Mouse (Mus musculus): Measurements from ENCODE around the gene Pdcd4. TPM values are rescaled to one million over a fixed set of nuclear protein-coding genes. Genes with fewer than 3 reads are reported as not detected.
A peak's percentile ranks its signal among the peaks of the same experiment; 100 is the strongest.
"Not testable (repeated sequence)": the region's sequence is repeated elsewhere in the genome, so short reads cannot be mapped to it uniquely, and the experiment has no call there.

Gene Pdcd4
- total RNA-seq, 2 experiments from 2014 or later: 20.6 to 22.4 TPM

DNA sequence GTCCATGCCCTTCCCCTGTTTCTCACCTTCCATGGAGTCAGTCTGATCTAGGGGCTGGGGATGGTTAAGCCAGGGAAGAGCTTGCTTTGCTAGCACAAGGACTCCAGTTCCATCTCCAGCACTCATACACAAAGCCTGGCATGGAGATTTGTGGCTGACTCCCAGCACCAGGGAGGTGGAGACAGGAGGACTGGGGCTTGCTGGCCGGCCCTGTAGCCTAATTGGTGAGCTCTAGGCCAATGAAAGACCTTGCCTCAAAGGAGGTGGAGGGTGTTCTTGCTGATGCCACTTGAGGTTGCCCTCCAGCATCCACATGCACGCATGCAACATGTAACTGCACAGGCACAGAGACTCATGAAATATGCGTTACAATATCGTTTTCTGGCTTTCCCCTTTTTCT, 6.5 kb downstream of the Pdcd4 start:
- intact Hi-C loops (cut with DNase I; ENCODE audit: low total_unique reads): no loop called here
- no peak for DNase-seq

DNA sequence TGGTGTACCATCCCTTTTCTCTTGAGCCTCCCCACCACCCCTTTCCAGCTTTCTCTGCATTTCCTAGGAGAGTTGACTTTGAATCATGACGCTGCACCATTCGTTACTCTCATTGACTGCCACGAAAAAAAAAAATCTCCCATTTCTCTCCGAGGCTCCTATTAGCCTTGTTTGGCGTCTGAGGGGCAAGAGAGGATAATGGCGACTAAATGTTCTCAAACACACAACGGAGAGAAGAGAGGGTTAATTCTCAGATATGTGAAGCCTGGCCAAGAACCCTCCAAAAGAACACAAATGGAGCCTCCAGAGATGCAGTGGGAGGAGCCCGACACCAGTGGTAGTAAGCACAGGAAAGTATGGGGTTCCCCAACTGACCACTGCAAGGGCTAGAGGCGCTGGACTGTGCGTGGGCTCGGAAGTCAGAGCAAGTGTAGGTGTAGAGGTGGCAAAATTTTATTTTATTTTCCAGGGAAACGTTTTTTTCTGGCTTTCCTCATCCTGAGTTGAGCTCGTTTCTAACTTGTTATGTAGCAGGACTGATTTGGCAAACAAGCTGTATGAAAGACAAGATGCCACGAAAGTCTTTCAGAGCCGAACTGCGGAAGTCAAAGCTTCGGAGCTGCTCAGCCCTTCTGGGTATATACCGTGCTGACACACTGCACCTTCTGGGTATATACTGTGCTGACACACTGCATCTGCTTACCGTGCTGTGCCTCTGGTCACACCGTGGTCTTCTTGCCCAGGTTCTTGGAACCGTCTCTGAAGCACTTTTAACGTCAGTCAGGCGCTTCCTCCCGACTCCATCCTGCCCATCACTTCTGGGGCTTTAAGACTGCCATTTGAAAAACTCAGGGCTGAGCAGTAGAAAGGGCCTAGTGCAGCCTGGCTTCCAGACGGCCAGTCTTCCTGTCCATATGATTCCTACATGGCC, 7.2 kb downstream of the Pdcd4 start:
- DNase-seq: no peak
- intact Hi-C loops (cut with DNase I; ENCODE audit: low total_unique reads): no loop called here

DNA sequence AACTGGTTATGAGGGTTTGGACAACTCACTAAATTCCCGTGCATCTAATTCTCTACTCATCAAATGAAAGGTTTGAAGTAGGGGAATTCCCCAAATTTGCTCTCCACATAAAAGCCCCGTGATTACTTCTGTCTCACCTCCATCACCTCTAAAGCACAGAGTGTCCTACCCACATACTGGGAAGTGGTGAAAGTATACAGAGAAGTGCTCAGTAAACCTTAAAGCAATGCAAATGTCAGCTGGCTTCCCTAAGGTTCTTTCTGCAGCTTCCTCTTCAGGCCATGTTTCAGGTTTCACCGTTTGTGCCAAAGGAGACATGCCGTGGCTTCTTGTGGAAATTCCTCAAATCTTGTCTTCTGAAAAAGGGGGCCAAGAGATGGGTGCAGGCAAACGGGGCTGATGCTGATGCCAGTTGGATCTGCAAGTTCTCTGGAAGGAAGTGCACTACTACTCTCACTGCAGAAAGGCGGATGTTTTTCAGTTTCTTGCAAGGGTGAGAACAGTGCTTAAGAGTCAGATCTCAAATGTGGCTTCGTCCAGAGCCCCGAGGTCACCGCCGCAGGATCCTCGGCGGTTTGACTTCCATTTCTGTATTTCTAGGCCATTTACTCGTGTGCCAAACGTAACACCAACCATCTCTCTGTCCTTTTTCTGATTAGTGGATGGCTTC, 8.0 kb downstream of the Pdcd4 start:
- intact Hi-C loops (cut with DNase I; ENCODE audit: low total_unique reads): loop anchor here (10.0 kb wide), 1 partner anchor 55 kb away; no protein-coding TSS in a partner anchor
- no peak for DNase-seq

DNA sequence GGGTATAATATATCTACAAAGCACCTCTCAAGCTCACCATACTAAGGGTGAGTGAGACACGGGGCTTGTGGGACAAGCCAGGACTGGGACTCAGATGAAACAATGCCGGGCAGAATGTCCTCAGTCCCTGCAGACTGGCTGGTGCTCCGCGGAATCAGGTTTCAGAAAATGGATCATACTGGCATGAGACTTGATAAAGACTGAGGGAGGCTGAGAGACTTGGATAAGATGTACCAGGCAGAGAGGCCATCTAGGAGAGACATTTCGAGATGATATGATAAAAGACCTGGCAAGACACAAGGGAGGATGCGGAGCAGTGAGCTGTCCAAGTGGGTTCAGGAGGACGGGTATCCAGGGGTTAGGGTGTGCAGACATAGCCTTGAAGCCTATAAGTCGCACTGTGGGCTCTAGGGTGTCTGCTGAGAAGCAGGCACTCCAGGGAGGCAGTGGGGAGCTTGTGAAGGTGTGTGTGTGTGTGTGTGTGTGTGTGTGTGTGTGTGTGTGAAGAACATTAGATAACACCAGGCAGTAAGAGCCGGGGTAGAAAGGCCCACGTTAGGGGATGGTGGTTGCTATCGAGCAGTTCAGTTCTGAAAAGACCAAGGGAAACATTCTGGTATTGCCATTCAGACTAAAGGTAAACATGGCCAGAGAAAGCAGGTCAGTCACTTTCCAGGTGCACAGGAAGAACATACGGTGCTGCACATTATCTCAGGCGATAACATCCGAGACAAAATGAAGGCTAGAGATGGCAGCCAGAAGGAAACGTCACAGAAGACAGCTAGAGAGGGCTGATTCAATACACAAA, 10.1 kb downstream of the Pdcd4 start:
- DNase-seq: no peak
- intact Hi-C loops (cut with DNase I; ENCODE audit: low total_unique reads): loop anchor here (10.0 kb wide), 1 partner anchor 57 kb away; no protein-coding TSS in a partner anchor

DNA sequence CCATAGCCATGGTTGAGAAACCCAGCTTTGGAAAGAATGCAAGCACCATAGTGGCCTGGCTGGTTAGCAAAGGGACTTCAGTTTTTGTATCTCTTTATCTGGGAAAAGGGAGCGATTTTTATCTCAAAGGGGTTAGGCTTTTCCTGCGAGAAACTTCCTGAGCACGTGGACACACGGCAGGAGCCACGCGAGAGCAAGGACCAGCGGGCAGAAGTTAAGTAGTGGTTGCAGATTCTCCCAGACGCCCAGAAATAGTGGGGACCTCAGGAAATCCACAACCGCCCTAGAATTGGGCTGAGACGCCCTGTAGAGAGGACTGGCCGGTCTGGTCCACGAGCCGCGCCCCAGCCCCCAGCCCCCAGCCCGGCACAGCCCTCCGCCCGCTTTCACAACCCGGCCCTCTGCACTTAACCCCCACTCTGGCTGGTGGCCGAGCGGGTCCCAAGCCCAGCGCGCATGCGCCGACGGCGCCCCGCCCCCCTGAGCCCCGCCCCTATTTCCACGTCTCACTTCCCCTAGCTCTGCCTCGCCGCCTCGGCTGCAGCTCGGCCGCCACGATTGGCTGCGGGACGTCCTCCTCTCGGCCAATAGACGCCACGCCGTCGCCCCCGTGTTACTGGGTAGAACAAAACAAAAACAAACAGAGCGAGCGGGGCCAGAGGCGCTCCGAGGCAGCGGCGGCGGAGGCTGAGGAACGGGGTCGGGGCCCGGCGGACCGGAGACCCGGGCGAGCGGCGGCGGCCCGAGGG, 10.9 kb downstream of the Pdcd4 start:
- peak; percentile 97 for DNase-seq
- intact Hi-C loops (cut with DNase I; ENCODE audit: low total_unique reads): loop anchor here (10.0 kb wide), 1 partner anchor 58 kb away; no protein-coding TSS in a partner anchor

DNA sequence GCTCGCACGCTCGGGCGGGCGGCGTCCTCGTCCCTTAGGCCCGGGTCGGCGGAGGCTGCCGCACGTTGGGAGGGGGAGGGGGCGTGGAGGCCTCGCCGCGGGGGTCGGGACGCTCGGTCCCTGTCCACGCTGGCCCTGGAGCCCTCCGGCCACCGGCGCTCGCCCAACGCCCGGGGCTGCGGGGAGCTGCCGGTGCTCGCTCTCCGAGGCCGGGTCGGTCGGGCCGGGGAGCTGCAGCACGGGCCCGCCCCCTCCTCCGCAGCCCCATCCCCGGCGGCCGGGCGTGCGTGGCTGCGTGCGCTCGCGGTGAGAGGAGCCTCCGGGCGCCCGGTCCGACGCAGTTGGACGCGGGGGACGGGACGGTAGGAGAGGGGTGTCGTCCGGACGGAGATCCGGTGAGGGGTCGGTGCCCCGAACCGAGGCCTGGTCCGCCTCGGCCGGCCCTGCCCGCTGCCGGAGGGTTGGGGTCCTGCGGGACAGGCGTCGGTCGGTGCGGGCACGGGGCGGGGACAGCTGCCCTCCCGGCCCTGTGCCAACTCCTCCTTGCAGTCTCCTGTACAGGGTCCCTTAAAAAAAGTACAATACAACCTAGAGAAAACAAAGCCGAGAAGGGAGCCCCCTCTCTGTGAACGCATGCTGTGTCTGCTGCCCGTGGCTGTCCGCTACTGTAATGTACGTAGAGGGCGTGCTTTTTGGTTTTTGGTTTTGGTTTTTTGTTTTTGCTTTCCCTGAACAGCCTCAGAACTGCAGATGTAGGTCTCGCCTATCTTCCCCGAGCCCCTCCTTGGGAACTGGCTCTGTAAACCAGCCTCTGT, 11.7 kb downstream of the Pdcd4 start:
- intact Hi-C loops (cut with DNase I; ENCODE audit: low total_unique reads): loop anchor here (10.0 kb wide), 1 partner anchor 59 kb away; no protein-coding TSS in a partner anchor

DNA sequence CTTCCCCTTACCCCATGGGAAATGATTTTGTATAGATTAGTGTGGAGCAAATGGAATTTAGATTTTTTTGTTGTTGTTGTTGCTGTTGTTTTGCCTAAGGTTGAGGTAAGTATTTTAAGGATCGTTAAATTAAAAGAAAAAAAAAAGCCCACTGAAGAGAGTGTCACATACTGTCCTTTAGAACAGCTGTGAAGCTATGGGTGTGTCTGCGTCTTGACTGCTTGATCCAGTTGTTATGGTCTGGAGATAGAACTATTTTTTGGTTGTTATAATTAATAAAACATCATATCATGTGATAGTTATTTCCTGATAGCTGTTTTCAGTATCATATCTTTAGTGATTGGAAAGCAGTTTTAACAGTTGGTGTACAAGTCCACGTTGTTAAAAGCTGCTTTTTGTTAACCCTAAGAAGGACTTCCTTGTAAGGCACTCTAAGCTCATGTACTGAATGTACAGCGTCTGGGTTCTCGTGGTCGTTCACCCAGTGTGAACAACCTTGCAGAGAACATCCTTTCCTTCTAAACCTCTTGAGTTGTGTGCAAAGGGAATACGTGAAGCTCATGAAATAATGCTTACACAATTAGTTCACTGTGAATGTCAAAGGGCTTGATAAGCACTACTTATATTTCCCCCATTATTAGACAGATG, 12.9 kb downstream of the Pdcd4 start:
- no peak for DNase-seq
- intact Hi-C loops (cut with DNase I; ENCODE audit: low total_unique reads): loop anchor here (10.0 kb wide), 1 partner anchor 60 kb away; no protein-coding TSS in a partner anchor

More for the DNA sequence above, 11.7 kb downstream of the Pdcd4 start:
- peak; percentile 56 for DNase-seq

DNA sequence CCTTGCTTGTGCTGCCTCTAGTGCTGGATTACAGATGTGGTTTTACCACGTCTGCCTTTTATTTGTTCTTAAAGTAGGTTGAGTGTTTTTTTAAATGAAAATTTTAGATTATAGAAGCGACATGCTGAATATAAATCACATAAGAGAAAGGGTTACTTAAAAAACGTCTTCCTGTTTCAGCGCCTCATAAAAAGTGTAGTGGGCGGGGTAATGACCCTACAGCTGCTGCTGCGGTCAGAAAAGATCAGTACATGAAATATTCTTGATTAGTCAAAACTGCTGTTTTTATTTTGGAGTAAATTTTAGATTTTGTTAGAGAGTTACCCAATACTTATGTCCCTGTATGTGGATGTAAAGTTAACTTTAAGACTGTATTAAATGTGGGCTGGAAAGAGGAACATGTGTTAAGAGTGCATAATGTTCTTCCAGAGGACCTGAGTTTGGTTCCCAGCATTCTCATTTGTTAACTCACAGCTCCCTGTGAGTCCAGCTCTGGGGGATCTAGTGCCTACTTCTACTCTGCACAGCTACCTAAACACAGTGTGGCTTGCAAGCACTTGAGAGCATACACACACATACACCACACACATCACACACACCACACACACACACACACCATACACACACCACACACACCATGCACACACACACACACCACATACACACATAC, 14.1 kb downstream of the Pdcd4 start:
- intact Hi-C loops (cut with DNase I; ENCODE audit: low total_unique reads): loop anchor here (10.0 kb wide), 1 partner anchor 61 kb away; no protein-coding TSS in a partner anchor
- no peak for DNase-seq

DNA sequence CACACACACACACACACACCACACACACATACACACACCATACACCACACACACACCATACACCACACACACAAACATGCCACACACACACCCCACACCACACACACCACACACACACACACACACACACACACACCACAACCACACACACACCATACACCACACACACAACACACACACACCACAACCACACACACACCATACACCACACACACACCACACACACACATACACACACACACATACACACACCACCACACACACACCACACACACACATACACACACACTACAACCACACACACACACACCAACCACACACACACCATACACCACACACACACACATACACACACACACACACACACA, 14.7 kb downstream of the Pdcd4 start:
- intact Hi-C loops (cut with DNase I; ENCODE audit: low total_unique reads): loop anchor here (10.0 kb wide), 1 partner anchor 62 kb away; no protein-coding TSS in a partner anchor
- DNase-seq: not testable (repeated sequence)

DNA sequence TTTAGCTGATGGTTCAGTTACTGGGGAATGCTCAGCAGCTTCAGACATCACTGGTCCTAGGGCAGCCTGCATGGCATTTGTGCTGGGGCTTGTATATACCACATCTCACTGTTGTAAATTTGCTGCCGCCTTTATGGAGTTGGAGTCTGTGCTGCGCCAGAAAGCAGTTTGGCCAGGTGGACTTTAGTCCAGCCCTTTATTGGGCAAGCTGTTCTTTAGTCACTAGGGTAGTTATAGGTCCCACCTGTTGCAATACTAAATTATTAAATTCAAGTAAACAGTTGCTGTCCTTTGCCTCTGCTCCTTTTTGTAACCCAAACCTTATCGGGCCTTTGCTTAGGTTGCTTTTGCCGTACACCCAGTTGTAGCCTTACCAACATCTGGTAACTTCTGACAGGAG, 22.9 kb downstream of the Pdcd4 start:
- intact Hi-C loops (cut with DNase I; ENCODE audit: low total_unique reads): loop anchor here (10.0 kb wide), 1 partner anchor 270 kb away; no protein-coding TSS in a partner anchor

DNA sequence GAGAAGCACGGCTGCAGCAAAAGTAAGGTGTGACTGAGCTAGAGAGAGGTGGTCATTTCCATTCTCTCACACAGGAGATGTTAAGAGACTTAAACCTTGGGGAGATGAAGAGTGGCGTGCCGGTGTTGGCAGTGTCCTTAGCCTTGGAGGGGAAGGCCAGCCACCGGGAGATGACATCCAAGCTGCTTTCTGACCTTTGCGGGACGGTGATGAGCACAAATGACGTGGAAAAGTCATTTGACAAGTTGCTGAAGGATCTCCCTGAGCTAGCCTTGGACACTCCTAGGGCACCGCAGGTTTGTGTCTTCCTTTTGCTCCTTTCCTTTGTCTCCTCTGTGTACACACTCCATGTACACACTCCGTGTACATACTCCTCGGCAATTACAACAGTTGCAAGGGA, 27.5 kb downstream of the Pdcd4 start:
- intact Hi-C loops (cut with DNase I; ENCODE audit: low total_unique reads): loop anchor here (10.0 kb wide), 1 partner anchor 275 kb away; no protein-coding TSS in a partner anchor
- no peak for DNase-seq

More for the DNA sequence above, 22.9 kb downstream of the Pdcd4 start:
- DNase-seq: no peak

DNA sequence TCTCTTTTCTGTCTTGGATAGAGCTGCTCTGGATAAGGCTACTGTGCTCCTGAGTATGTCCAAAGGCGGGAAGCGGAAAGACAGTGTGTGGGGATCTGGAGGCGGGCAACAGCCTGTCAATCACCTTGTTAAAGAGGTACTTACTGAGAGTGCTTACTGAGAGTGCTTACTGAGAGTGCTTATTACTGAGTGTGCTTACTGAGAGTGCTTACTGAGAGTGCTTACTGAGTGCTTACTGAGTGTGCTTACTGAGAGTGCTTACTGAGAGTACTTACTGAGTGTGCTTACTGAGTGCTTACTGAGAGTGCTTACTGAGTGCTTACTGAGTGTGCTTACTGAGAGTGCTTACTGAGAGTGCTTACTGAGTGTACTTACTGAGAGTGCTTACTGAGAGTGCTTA, 30.0 kb downstream of the Pdcd4 start:
- DNase-seq; intact Hi-C loops (cut with DNase I; ENCODE audit: low total_unique reads): not testable (repeated sequence)

DNA sequence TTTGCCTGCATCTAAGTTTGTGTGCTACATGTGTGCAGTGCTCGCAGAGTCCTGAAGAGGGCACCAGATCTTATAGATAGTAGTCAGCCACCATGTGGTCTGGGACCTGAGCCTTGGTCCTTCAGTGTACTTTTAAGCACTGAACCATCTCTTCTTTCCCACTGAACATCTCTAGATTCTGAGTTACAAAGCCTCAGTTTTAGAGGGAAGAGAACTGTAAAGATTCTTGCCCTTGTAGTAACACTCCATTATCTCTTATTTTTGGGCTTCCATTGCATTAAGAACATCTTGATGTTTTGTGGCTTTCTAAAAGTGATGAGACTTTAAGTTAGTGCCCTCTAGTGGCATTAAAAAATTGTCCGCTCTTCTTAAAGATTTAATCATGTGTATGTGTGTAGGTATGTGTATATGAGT, 33.3 kb downstream of the Pdcd4 start:
- no peak for DNase-seq

DNA sequence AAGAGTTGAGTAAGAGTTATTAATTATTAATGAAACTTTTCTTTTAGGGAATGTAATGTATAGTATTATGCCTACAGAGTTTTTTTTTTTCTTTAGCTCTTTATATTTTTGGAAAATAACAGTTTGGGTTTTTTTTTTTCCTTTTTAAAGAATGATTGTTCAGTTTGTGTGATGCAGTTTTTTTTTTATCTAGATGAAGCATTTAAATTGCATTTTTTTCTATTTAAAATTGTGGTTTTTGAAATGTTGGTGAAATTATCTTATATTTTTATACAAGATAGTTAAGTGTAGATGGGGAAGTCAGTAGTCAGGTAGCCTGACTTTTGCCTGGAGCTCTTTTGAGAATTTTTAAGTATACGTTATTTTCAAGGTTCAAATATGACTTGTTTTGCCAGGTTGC, 34.7 kb downstream of the Pdcd4 start:
- DNase-seq: no peak
- intact Hi-C loops (cut with DNase I; ENCODE audit: low total_unique reads): no loop called here

More for the DNA sequence above, 33.3 kb downstream of the Pdcd4 start:
- intact Hi-C loops (cut with DNase I; ENCODE audit: low total_unique reads): no loop called here

DNA sequence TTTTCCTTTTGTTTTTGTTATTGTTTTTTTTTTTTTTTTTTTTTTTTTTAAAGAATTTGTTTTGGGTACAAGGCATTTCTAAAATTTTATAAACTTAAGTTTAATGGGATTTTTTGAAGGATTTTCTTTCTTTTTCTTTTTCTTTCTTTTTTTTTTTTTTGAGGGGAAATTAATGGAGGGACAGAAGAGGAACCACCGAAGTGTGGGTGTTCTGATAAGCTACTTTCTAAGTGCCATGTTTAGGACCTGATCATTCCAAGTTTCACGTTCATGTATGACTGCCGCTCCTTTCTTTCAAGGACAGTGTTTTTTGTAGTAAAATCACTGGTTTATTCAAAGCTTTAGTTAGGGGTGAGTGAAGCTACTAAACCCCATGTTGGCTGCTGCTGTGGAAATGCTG, 37.2 kb downstream of the Pdcd4 start:
- DNase-seq: no peak
- intact Hi-C loops (cut with DNase I; ENCODE audit: low total_unique reads): no loop called here

DNA sequence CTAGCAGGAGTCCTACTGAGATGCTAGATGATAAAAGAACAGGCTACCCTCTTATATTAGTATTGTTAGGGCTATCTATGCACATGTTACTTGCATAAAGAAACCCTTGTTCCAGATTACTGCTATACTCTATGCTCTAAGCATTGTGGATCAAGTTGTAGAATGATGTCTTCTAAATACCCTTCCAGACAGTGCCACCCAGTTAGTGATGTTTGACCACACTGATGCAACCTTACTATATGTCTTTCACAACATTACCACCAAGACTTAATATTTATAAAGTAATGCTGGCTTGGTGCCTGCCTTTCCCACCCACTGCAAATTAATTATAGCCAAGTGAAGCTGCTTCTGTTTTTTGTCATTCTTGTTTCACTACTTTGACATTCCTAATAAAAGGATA, 41.0 kb downstream of the Pdcd4 start:
- DNase-seq: no peak
- intact Hi-C loops (cut with DNase I; ENCODE audit: low total_unique reads): no loop called here

DNA sequence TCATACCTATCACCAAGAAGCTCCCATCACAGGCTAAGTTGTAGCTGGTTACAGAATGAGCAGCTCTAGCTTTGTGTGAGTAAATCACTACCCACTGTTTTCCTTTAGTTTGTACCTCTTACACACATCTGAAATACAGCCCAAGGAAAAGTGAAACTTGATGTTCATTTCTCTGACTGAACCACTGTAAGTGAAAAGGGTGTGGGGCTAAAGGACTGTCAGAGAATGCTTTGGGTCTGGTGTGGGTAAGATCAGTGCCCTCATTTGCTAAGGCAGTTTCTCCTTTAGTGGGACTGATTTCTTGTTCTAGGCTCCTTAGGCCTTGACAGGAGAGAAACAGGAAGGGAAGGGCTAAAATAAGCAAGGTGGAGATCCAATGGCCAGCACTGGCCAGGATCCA, 42.0 kb downstream of the Pdcd4 start:
- intact Hi-C loops (cut with DNase I; ENCODE audit: low total_unique reads): no loop called here
- DNase-seq: no peak
